Mouse (Mus musculus) ES-E14 (cell line): Measurements from ENCODE around the gene Cul4a.

ENCODE experiments used
- CHD2 ChIP-seq: IDR thresholded peaks from 2 replicates; pipeline ENCODE4 v1.6.1; 2014; ENCODE audit warnings: mild to moderate bottlenecking, low read depth, low read length, inconsistent platforms
- MAFK ChIP-seq: IDR thresholded peaks from 2 replicates; pipeline ENCODE4 v1.6.1; 2014; ENCODE audit warnings: mild to moderate bottlenecking, low read depth, low read length, inconsistent platforms; ENCODE audit not compliant: insufficient read depth
- ZC3H11A ChIP-seq: IDR thresholded peaks from 2 replicates; pipeline ENCODE4 v1.6.1; 2012; ENCODE audit warnings: low read depth, mild to moderate bottlenecking, inconsistent platforms, low read length, borderline replicate concordance
- ZNF384 ChIP-seq: IDR thresholded peaks from 2 replicates; pipeline ENCODE4 v1.6.1; 2012; ENCODE audit warnings: low read depth, low read length, inconsistent platforms

DNA sequence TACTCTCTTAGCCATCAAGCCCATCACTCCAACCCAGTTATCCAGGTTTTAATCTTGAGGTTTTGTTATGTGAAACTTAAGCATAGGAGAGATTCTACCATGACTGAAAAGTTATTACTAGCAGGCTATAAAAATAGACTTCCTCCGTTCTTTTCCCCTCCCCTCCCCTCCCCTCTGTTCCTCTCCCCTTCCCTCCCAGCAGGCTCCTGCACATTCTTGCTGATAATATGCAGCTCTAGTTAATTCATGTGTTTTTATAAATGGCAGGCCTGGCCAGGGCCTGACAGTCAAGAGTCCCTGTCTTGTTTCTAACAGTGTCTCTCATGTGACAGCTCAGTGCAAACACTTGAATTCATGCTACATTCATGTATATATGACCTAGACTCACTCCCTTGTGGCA lies 65.1 kb downstream of the Cul4a start:
- TF ChIP-seq ZC3H11A (no peak), CHD2 (no peak), ZNF384 (no peak), MAFK (no peak)
